Mouse (Mus musculus) kidney, adult 2 months (tissue): ENCODE results near the gene Gas6. TPM values are rescaled to one million over a fixed set of nuclear protein-coding genes. Genes with fewer than 3 reads are reported as not detected.

Experiments used
- DNase-seq: peaks from one replicate; pipeline ENCODE4 v3.0.0; 2021
- H3K27ac ChIP-seq: fragments of 200-500 bp; 2 replicates; pipeline ENCODE4 v1.5.1; 2012; ENCODE audit warnings: low read depth, low read length, control low read depth, inconsistent platforms; ENCODE audit not compliant: insufficient read depth
- H3K27me3 ChIP-seq: fragments of 200-500 bp; replicated peaks from 2 replicates; pipeline ENCODE4 v1.6.1; 2012; ENCODE audit warnings: mild to moderate bottlenecking, moderate library complexity, low read length, inconsistent platforms; ENCODE audit not compliant: control insufficient read depth, insufficient read depth
- H3K36me3 ChIP-seq: fragments of 200-500 bp; 2 replicates; pipeline ENCODE4 v1.6.1; 2012; ENCODE audit warnings: mild to moderate bottlenecking, moderate library complexity, low read length, inconsistent platforms; ENCODE audit not compliant: control insufficient read depth, insufficient read depth
- H3K4me1 ChIP-seq: fragments of 200-500 bp; 2 replicates; pipeline ENCODE4 v1.6.1; 2011; ENCODE audit warnings: low read length; ENCODE audit not compliant: control insufficient read depth, insufficient read depth
- H3K4me3 ChIP-seq: fragments of 200-500 bp; 2 replicates; pipeline ENCODE4 v1.5.1; 2011; ENCODE audit warnings: mild to moderate bottlenecking, low read depth, low read length, control low read depth; ENCODE audit not compliant: insufficient read depth
- CTCF ChIP-seq: fragments of 200-500 bp; conservative IDR thresholded peaks from 2 replicates; pipeline ENCODE4 v1.5.1; 2011; ENCODE audit warnings: low read depth, mild to moderate bottlenecking, control low read depth, low read length, moderate library complexity, mixed read lengths; ENCODE audit not compliant: insufficient read depth, insufficient read length
- POLR2A ChIP-seq: fragments of 200-500 bp; IDR thresholded peaks from one replicate; pipeline ENCODE4 v1.6.1; 2011; ENCODE audit warnings: low read depth, low read length, control low read depth
- WGBS: fragments of 180-500 bp; shearing (Covaris S2); methylation state at CpG from one replicate; pipeline ENCODE4 v1.1.7; 2018; 5-methylcytosine and 5-hydroxymethylcytosine counted together
- polyA plus RNA-seq: library from polyadenylated mRNA; depleted of rRNA; stranded (reverse); fragments of >200 nt; gene quantifications from 2 replicates; pipeline ENCODE4 v1.2.3, GENCODE M21; 2012; rRNA removed

Gene Gas6
- polyA plus RNA-seq, 1 experiment, result 461 TPM

- Histone ChIP-seq H3K4me1 (no peaks in the 10 kb centered on the region), H3K27me3 (no peaks in the 10 kb centered on the region), H3K4me3 (no peak overlapping the region), H3K27ac (no peak overlapping the region), H3K36me3 (no peaks in the 10 kb centered on the region)
- DNase-seq, result no peak
- 56% methylated on average over 9 of the region's 9 CpGs for WGBS
- TF ChIP-seq POLR2A (no peak), CTCF (no peak)
These were observed 66.1 kb downstream of the Gas6 start for GRCm38 (mm10) chr8:13428156-13428555.

- Histone ChIP-seq H3K27me3 (no peaks in the 10 kb centered on the region), H3K4me1 (no peaks in the 10 kb centered on the region), H3K27ac (no peak overlapping the region), H3K4me3 (no peak overlapping the region), H3K36me3 (no peaks in the 10 kb centered on the region)
- TF ChIP-seq POLR2A (no peak), CTCF (no peak)
- WGBS, result 63% methylated on average over 6 of the region's 6 CpGs
- peak; percentile 51 for DNase-seq
These were observed 66.9 kb downstream of the Gas6 start for GRCm38 (mm10) chr8:13427351-13427750.

- 94% methylated on average over 6 of the region's 6 CpGs for WGBS
- no peak overlapping the region for H3K4me3 ChIP-seq
- TF ChIP-seq CTCF (no peak), POLR2A (no peak)
- H3K27me3 ChIP-seq, result no peaks in the 10 kb centered on the region
- H3K36me3 ChIP-seq, result no peaks in the 10 kb centered on the region
- no peak overlapping the region for H3K27ac ChIP-seq
- no peaks in the 10 kb centered on the region for H3K4me1 ChIP-seq
- no peak for DNase-seq
These were observed 73.3 kb downstream of the Gas6 start for GRCm38 (mm10) chr8:13420970-13421369.

- Histone ChIP-seq H3K4me3 (no peak overlapping the region), H3K36me3 (no peaks in the 10 kb centered on the region), H3K27me3 (no peaks in the 10 kb centered on the region), H3K27ac (no peak overlapping the region), H3K4me1 (no peaks in the 10 kb centered on the region)
- no peak for TF ChIP-seq CTCF
- no peak for TF ChIP-seq POLR2A
- 71% methylated on average over 2 of the region's 2 CpGs for WGBS
- DNase-seq, result no peak
These were observed 75.1 kb downstream of the Gas6 start for GRCm38 (mm10) chr8:13419111-13419639.

- 75% methylated on average over 10 of the region's 10 CpGs for WGBS
- no peaks in the 10 kb centered on the region for H3K27me3 ChIP-seq
- no peaks in the 10 kb centered on the region for H3K4me1 ChIP-seq
- no peak for DNase-seq
- no peak for TF ChIP-seq CTCF
- no peak overlapping the region for H3K27ac ChIP-seq
- no peaks in the 10 kb centered on the region for H3K36me3 ChIP-seq
- H3K4me3 ChIP-seq, result no peak overlapping the region
These were observed 78.4 kb downstream of the Gas6 start for GRCm38 (mm10) chr8:13415879-13416278.

Other genes starting within 250 kb of the Gas6 start
- 0.18 and 0.99 TPM in 2 replicates for gene Adprhl1, start 240.3 kb downstream of the Gas6 start, polyA plus RNA-seq
- gene Dcun1d2, start 206.4 kb downstream of the Gas6 start, polyA plus RNA-seq, result 25.0 and 26.0 TPM in 2 replicates
- 70.0 and 72.5 TPM in 2 replicates for gene Tmco3, start 206.3 kb downstream of the Gas6 start, polyA plus RNA-seq
- 26.3 and 26.6 TPM in 2 replicates for gene Tfdp1, start 155.7 kb downstream of the Gas6 start, polyA plus RNA-seq
- 0.20 and 0.26 TPM in 2 replicates for gene Atp4b, start 97.7 kb downstream of the Gas6 start, polyA plus RNA-seq
- 0.02 TPM in 1 of 2 replicates, not detected in the other for gene Grk1, start 89.4 kb downstream of the Gas6 start, polyA plus RNA-seq
- 1.3 and 1.8 TPM in 2 replicates for gene Tmem255b, start 59.3 kb downstream of the Gas6 start, polyA plus RNA-seq
- gene 1700029H14Rik, start 68.0 kb upstream of the Gas6 start, polyA plus RNA-seq, result not detected in 2 replicates
- gene Rasa3, start 183.1 kb upstream of the Gas6 start, polyA plus RNA-seq, result 9.4 and 10.8 TPM in 2 replicates
- gene Cfap97d2, start 211.4 kb upstream of the Gas6 start, polyA plus RNA-seq, result not detected in 2 replicates